Mouse (Mus musculus): ENCODE data around the gene Slc34a1. TPM values are rescaled to one million over a fixed set of nuclear protein-coding genes. Genes with fewer than 3 reads are reported as not detected.
"Not testable (repeated sequence)": the region's sequence is repeated elsewhere in the genome, so short reads cannot be mapped to it uniquely, and the experiment has no call there.

The Slc34a1 gene
- polyA plus RNA-seq, 1 experiment from 2014 or later, result not detected

DNA sequence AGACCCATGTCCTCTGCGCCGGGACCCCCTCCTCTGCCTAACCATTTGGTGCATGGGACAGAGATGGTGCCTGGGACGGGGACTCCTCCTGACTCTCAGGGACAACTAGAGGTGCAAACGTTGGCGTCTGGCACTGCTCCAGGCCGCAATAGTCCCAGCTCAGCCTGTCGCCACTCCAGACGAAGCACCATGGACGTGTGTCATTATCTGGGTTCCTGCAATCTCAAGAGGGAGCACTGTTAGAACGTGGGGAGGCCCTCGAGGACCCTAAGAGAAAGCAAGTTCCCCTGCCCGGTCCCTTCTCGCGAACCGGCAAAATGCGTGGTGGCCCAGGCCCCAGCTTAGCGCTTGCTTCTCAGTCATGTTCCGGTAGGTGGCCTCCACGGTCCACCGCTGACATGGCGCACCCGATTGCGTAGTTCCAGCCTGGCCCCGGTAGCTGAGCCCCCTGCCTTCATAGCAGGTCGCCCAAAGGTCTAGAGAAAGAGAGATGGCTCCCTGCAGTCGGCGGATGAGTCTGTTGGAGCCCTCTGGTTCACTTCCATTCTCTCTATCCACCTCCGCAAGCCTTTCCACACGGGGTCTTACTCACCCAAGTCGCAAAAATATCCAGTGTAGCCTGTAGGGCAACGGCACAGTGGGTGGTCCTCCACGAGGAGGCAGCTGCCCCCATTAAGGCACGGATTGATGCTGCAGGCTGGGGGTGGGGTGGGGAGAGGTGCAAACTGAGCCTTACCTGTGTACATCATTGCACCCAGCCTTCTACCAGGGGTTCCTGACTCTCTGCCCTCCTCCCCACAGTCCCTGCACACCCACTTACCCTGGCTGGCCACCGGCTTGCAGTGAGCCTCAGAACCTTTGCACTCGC, 23.2 kb downstream of the Slc34a1 start:
- Histone ChIP-seq H3K9ac (peak overlapping the region; percentile 12; the same call in 1 of the 2 replicates), H3K27ac (no peak overlapping the region), H3K4me2 (peak overlapping the region; percentile 50), H3K4me3 (peak overlapping the region; percentile 31), H3K9me3 (replicated peaks) (no peaks in the 10 kb centered on the region), H3K27me3 (peaks cover 67% of the 10 kb centered on the region), H3K4me1 (replicated peaks) (peaks cover 17% of the 10 kb centered on the region), H3K36me3 (no peaks in the 10 kb centered on the region)
- 10% methylated on average over 35 of the region's 35 CpGs for WGBS
- ATAC-seq (replicated peaks; ENCODE audit: insufficient number of reproducible peaks, insufficient read depth, low FRiP score, low read depth), result peak; percentile 60

- Histone ChIP-seq H3K27ac (no peak within 1 kb of the TSS), H3K4me1 (replicated peaks) (no peaks in the 10 kb centered on the region), H3K36me3 (no peaks in the 10 kb centered on the region), H3K9me3 (replicated peaks) (no peaks in the 10 kb centered on the region), H3K9ac (no peak within 1 kb of the TSS), H3K4me3 (no peak within 1 kb of the TSS), H3K27me3 (peaks cover 30% of the 10 kb centered on the region), H3K4me2 (no peak within 1 kb of the TSS)
- ATAC-seq (replicated peaks; ENCODE audit: insufficient number of reproducible peaks, insufficient read depth, low FRiP score, low read depth), result no peak
- WGBS, result 78% methylated on average over 10 of the region's 10 CpGs
Measured at GRCm38 (mm10) chr13:55426613-55427012, 28.6 kb downstream of the Slc34a1 start, which contains the start of gene F12. TSS of gene F12 (minus strand) at chr13:55426793.

DNA sequence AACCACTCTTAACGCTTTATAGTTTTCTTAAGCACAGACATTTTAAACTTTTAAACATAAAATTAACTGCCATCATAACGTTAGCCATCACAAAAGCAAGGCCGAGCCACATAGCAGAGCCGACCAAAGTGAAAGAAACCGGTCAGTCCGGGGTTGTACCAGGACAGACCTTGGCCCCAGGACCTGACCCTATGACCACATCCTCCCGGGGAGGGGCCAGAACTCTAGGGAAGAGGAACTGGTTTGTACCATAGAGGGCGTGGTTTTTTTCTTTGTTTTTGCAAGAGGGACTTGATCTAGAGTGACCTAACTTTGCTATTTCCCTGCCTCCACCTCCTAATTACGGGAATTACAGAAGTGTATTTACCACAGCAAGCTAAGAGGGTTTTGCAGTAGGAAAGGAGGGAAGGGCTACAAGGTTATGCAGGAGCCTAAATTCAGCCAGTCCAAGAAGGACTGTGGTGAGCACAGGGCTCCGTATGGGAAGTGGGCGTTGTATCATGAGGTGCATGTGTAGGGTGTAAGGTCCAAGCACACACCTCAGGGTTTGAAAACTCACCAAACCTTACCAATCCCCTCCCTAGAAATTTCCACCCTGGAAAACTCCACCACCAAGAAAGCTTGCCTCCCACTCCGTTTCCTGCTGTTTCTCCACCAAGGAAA, 31.4 kb downstream of the Slc34a1 start:
- Histone ChIP-seq H3K4me2 (no peak overlapping the region), H3K4me3 (no peak overlapping the region), H3K9ac (no peak overlapping the region), H3K36me3 (no peaks in the 10 kb centered on the region), H3K4me1 (replicated peaks) (no peaks in the 10 kb centered on the region), H3K27ac (no peak overlapping the region), H3K9me3 (replicated peaks) (no peaks in the 10 kb centered on the region), H3K27me3 (peaks cover 18% of the 10 kb centered on the region)
- no peak for ATAC-seq (replicated peaks; ENCODE audit: insufficient number of reproducible peaks, insufficient read depth, low FRiP score, low read depth)
- 60% methylated on average over 12 of the region's 12 CpGs for WGBS

DNA sequence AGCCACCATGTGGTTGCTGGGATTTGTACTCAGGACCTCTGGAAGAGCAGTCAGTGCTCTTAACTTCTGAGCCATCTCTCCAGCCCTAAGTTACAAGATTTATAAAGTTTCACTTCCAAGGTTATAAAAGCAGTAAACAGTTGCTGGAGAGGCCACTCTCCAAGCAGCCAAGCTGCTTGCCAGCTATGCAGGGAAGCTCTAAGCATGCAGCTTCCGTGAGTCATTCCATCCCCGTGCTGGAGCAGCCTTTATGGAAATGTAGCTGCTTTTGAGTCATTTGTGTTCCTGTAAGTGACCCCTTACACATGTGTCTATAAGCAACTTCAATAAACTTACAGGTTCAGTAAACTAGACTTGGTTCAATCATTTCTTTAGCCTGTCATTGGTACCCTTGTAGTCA, 32.6 kb downstream of the Slc34a1 start:
- H3K4me2 ChIP-seq, result no peak overlapping the region
- ATAC-seq (replicated peaks; ENCODE audit: insufficient number of reproducible peaks, insufficient read depth, low FRiP score, low read depth), result no peak
- no peak overlapping the region for H3K4me3 ChIP-seq
- H3K9ac ChIP-seq, result no peak overlapping the region
- no peak overlapping the region for H3K27ac ChIP-seq
- no peaks in the 10 kb centered on the region for H3K4me1 ChIP-seq (replicated peaks)
- peaks cover 15% of the 10 kb centered on the region for H3K27me3 ChIP-seq
- H3K9me3 ChIP-seq (replicated peaks), result no peaks in the 10 kb centered on the region
- no peaks in the 10 kb centered on the region for H3K36me3 ChIP-seq
- WGBS, result 74% methylated on average over 2 of the region's 2 CpGs

GRCm38 (mm10) chr13:55431889-55432685, 34.1 kb downstream of the Slc34a1 start:
- no peaks in the 10 kb centered on the region for H3K9me3 ChIP-seq (replicated peaks)

DNA sequence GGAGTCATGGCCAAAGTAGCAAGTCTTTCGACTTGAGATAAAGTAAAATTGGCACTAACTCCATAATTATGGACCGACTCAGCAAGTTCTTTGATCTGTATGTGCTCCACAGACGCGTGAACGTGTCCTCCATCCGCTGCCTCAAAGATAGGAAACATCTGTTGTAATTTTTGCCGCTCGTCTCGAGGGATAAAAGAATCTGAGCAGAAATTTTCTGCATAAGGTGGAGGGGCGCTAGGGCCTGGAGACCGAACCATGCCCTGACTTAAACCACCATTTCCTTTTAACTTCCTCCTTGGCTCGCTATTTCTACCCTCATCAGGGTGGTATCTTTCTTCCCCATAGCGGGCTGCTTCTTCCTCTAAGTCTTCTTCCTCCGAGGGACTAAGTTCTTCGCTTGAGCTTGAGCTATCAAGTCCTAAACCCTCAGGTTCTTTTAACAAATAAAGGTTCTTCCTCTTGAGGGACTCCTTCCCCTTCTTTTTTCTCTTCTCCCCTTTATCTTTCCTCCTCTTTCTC, 39.2 kb downstream of the Slc34a1 start:
- not testable (repeated sequence) for H3K4me2 ChIP-seq; H3K4me1 ChIP-seq (replicated peaks); H3K9me3 ChIP-seq (replicated peaks); H3K36me3 ChIP-seq; H3K9ac ChIP-seq; H3K27me3 ChIP-seq; H3K4me3 ChIP-seq; ATAC-seq (replicated peaks; ENCODE audit: insufficient number of reproducible peaks, insufficient read depth, low FRiP score, low read depth); H3K27ac ChIP-seq
- whole genome bisulfite sequencing, result 81% methylated on average over 15 of the region's 15 CpGs

More at GRCm38 (mm10) chr13:55431889-55432685, 34.1 kb downstream of the Slc34a1 start:
- 58% methylated on average over 10 of the region's 10 CpGs for WGBS
- Histone ChIP-seq H3K27me3 (no peaks in the 10 kb centered on the region; the same call in 1 of the 2 replicates), H3K4me3 (no peak overlapping the region), H3K4me2 (no peak overlapping the region), H3K27ac (no peak overlapping the region), H3K9ac (no peak overlapping the region), H3K4me1 (replicated peaks) (no peaks in the 10 kb centered on the region), H3K36me3 (no peaks in the 10 kb centered on the region)
- ATAC-seq (replicated peaks; ENCODE audit: insufficient number of reproducible peaks, insufficient read depth, low FRiP score, low read depth), result no peak

DNA sequence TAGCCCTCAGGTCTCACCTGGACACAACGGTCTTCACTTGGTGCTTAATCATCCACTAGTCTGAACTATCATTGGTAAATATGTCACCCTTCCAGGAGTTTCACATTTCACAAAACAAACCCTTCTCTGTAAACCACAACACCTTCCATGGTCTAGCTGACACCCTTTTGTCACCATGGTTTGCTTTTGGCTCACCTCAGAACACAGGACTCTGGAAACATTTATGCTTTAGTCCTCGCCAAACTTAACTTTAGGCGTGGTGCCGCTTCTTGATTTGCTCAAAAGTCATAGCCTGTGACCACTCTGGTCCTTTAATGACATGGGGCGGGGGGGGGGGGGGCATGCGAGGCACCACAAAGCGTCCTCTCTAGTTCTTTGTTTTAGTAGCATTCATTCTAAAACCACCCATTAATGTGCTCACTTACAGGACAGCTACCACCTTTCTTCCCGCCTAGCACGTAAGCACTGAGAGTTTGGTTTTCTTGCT, 45.9 kb downstream of the Slc34a1 start:
- ATAC-seq (replicated peaks; ENCODE audit: insufficient number of reproducible peaks, insufficient read depth, low FRiP score, low read depth), result no peak
- Histone ChIP-seq H3K36me3 (no peaks in the 10 kb centered on the region), H3K9me3 (replicated peaks) (no peaks in the 10 kb centered on the region), H3K27me3 (no peaks in the 10 kb centered on the region), H3K4me2 (peak overlapping the region; percentile 86), H3K4me1 (replicated peaks) (peaks cover 31% of the 10 kb centered on the region), H3K27ac (peak overlapping the region; percentile 97), H3K4me3 (peak overlapping the region; percentile 80), H3K9ac (peak overlapping the region; percentile 52)
- WGBS, result 36% methylated on average over 9 of the region's 9 CpGs

DNA sequence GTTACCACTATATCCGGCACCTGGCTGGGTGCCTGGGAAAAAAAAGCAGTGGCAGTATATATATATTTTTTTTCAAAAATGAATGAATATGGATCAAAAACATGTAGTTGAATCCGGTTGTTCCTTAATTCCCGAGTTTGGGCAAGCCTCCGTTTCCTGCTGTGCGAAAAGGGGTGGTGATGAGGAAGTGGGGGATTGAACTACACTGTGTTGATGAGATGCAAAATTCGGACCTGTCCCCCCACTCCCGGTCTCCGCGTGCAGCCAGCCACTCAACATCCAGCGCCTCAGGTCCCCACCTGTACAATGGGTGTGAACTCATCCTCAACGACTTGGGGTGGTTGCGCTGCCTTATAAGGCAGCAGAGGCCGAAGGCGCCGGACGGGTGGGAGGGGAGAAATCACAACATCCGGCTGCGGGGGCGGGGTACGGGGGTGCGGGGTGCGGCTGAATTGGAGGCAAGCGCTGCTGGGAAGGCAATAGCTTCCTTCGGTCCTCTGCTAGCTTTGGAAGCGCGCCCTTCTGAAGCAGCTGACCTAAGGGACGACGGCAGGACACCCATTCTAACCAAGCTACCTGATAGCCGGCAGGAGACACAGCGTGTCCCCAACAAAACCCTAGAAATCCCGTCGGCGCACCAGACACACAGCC, 46.4 kb downstream of the Slc34a1 start:
- peak overlapping the region; percentile 86 for H3K4me2 ChIP-seq
- peaks cover 36% of the 10 kb centered on the region for H3K4me1 ChIP-seq (replicated peaks)
- H3K9ac ChIP-seq, result peak overlapping the region; percentile 52
- ATAC-seq (replicated peaks; ENCODE audit: insufficient number of reproducible peaks, insufficient read depth, low FRiP score, low read depth), result peak; percentile 62
- no peaks in the 10 kb centered on the region for H3K36me3 ChIP-seq
- WGBS, result under 1% methylated on average over 33 of the region's 33 CpGs
- peak overlapping the region; percentile 80 for H3K4me3 ChIP-seq
- peak overlapping the region; percentile 97 for H3K27ac ChIP-seq
- H3K27me3 ChIP-seq, result no peaks in the 10 kb centered on the region
- no peaks in the 10 kb centered on the region for H3K9me3 ChIP-seq (replicated peaks)

DNA sequence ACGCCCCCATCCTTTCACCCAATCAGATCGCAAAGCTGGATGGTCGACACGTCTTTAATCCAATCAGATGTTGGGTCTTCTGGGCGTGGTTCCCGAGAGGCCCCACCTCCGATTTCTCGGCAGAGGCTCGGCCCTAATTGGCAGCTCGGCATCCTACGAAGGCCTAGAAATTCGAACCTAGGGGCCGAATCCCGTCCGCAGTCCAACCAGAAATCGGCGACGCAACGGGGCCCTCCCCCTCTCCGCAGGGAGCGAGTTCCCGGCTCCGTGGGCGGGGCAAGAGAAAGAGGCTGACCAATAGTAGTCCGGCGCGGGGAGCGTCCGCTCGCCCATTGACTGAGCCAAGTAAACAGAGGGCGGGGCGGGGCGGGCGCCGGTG, 46.9 kb downstream of the Slc34a1 start, which contains the start of gene Grk6:
Gene Grk6, plus strand, starts transcription at position 136 of the 379 bp plus-strand sequence.
- no peaks in the 10 kb centered on the region for H3K9me3 ChIP-seq (replicated peaks)
- peak; percentile 97 for ATAC-seq (replicated peaks; ENCODE audit: insufficient number of reproducible peaks, insufficient read depth, low FRiP score, low read depth)
- H3K4me3 ChIP-seq, result peak within 1 kb of the TSS; percentile 80
- H3K36me3 ChIP-seq, result no peaks in the 10 kb centered on the region
- no peaks in the 10 kb centered on the region for H3K27me3 ChIP-seq
- peaks cover 42% of the 10 kb centered on the region for H3K4me1 ChIP-seq (replicated peaks)
- WGBS, result under 1% methylated on average over 35 of the region's 35 CpGs
- H3K4me2 ChIP-seq, result peak within 1 kb of the TSS; percentile 86
- H3K27ac ChIP-seq, result peak within 1 kb of the TSS; percentile 97
- H3K9ac ChIP-seq, result peak within 1 kb of the TSS; percentile 96

GRCm38 (mm10) chr13:55445361-55446091, 47.5 kb downstream of the Slc34a1 start:
- H3K27me3 ChIP-seq, result no peaks in the 10 kb centered on the region
- peak overlapping the region; percentile 97 for H3K27ac ChIP-seq
- H3K4me3 ChIP-seq, result peak overlapping the region; percentile 80
- H3K4me2 ChIP-seq, result peak overlapping the region; percentile 86
- ATAC-seq (replicated peaks; ENCODE audit: insufficient number of reproducible peaks, insufficient read depth, low FRiP score, low read depth), result no peak
- no peaks in the 10 kb centered on the region for H3K9me3 ChIP-seq (replicated peaks)
- under 1% methylated on average over 51 of the region's 66 CpGs for WGBS
- H3K9ac ChIP-seq, result peak overlapping the region; percentile 96
- peaks cover under 1% of the 10 kb centered on the region; the same call in 1 of the 2 replicates for H3K36me3 ChIP-seq
- peaks cover 48% of the 10 kb centered on the region for H3K4me1 ChIP-seq (replicated peaks)

All from heart, embryonic 15.5 days (tissue).